Mouse (Mus musculus) C2C12 (cell line): Measurements from ENCODE around the gene Slc44a4.

Experiments used
- CTCF ChIP-seq: IDR thresholded peaks from one replicate; pipeline ENCODE4 v1.5.1; 2011; ENCODE audit not compliant: control insufficient read depth, insufficient read depth, insufficient read length
- FOSL1 ChIP-seq: IDR thresholded peaks from one replicate; pipeline ENCODE4 v1.8.0; 2011; ENCODE audit warnings: mild to moderate bottlenecking, low read length; ENCODE audit not compliant: poor library complexity, insufficient read depth, severe bottlenecking
- MAX ChIP-seq: IDR thresholded peaks from one replicate; pipeline ENCODE4 v1.6.1; 2011; ENCODE audit warnings: mild to moderate bottlenecking, control low read depth
- USF1 ChIP-seq: IDR thresholded peaks from one replicate; pipeline ENCODE4 v1.6.1; 2011; ENCODE audit warnings: low read depth, mild to moderate bottlenecking, control low read depth, moderate library complexity

- TF ChIP-seq USF1 (no peak), CTCF (no peak), MAX (no peak), FOSL1 (no peak)
Observed at GRCm38 (mm10) chr17:34893072-34893824, 21.0 kb upstream of the Slc44a4 start.
